Mouse (Mus musculus): Measurements from ENCODE around the gene Fbxo2. TPM values are rescaled to one million over a fixed set of nuclear protein-coding genes. Genes with fewer than 3 reads are reported as not detected.

The Fbxo2 gene
- polyA plus RNA-seq, 1 experiment = 0.85 TPM

- H3K27me3 ChIP-seq (ENCODE audit: control insufficient read depth, insufficient read depth, insufficient read length) = no peaks in the 10 kb centered on the region
- TF ChIP-seq POLR2A (IDR thresholded peaks at IDR 0.05; ENCODE audit: insufficient read length, low read depth) (no peak), POLR2AphosphoS2 (IDR thresholded peaks at IDR 0.05; ENCODE audit: insufficient read length, low read depth) (no peak), MYOG (IDR thresholded peaks at IDR 0.05; ENCODE audit: control insufficient read depth in 1 of 3, insufficient read depth in 1 of 3, insufficient read length in 2 of 3, low read depth in 2 of 3) (peak in 2 of 3 experiments; percentile 97 to 98), CEBPB (IDR thresholded peaks at IDR 0.05; ENCODE audit: insufficient read depth, poor library complexity, severe bottlenecking) (no peak), MYOD1 (IDR thresholded peaks at IDR 0.05; ENCODE audit: control insufficient read depth in 1 of 3, insufficient read length in 2 of 3, low read depth in 2 of 3) (peak in 2 of 3 experiments; percentile 94 to 97), TCF3 (IDR thresholded peaks at IDR 0.05; ENCODE audit: insufficient read length, low read depth) (peak; percentile 91), E2F4 (IDR thresholded peaks at IDR 0.05; ENCODE audit: insufficient read depth) (no peak), REST (IDR thresholded peaks at IDR 0.05; ENCODE audit: insufficient read depth, insufficient read length) (no peak), MAX (IDR thresholded peaks at IDR 0.05; ENCODE audit: low read depth) (no peak), USF1 (IDR thresholded peaks at IDR 0.05; ENCODE audit: low read depth) (no peak), SRF (IDR thresholded peaks at IDR 0.05; ENCODE audit: control insufficient read depth, insufficient read length, low read depth) (no peak), TCF12 (IDR thresholded peaks at IDR 0.05; ENCODE audit: insufficient read depth, poor library complexity, severe bottlenecking) (peak; percentile 78)
- H3K4me2 ChIP-seq (ENCODE audit: low read depth) = peak overlapping the region; percentile 12
- H3K4me3 ChIP-seq = no peak overlapping the region
- no peaks in the 10 kb centered on the region for H3K79me2 ChIP-seq (ENCODE audit: control insufficient read depth, insufficient read depth)
- no peaks in the 10 kb centered on the region for H3K36me3 ChIP-seq (ENCODE audit: control insufficient read depth, insufficient read depth)
- no peak overlapping the region for H3ac ChIP-seq (ENCODE audit: control insufficient read depth, insufficient read length)
Observed at GRCm38 (mm10) chr4:148121982-148122693, 38.3 kb upstream of the Fbxo2 start.

DNA sequence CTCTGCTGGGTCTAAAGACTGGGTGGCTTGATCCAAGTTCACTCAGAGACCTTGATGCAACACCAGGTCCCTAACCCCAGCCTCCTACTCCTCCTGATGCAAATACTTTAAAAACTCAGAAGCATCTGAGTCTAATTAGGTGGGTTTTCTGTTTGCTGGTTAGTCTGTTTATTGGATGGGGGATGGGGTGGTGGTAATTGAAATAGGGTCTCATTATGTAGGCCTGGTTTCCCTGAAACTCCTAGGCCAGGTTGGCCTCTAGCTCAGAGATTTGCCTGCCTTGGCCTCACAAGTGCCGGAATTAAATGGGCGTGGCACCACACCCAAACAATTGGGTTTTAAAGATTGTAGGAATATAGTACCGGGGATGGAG lies 37.7 kb upstream of the Fbxo2 start:
- Histone ChIP-seq H3K79me2 (ENCODE audit: control insufficient read depth, insufficient read depth) (no peaks in the 10 kb centered on the region), H3K4me2 (ENCODE audit: low read depth) (peak overlapping the region; percentile 24), H3ac (ENCODE audit: control insufficient read depth, insufficient read length) (no peak overlapping the region), H3K27me3 (ENCODE audit: control insufficient read depth, insufficient read depth, insufficient read length) (no peaks in the 10 kb centered on the region), H3K4me3 (no peak overlapping the region), H3K36me3 (ENCODE audit: control insufficient read depth, insufficient read depth) (no peaks in the 10 kb centered on the region)
- no peak for TF ChIP-seq REST (IDR thresholded peaks at IDR 0.05; ENCODE audit: insufficient read depth, insufficient read length)
- TF ChIP-seq MYOD1 (IDR thresholded peaks at IDR 0.05; ENCODE audit: control insufficient read depth in 1 of 3, insufficient read length in 2 of 3, low read depth in 2 of 3) = no peak
- TF ChIP-seq MYOG (IDR thresholded peaks at IDR 0.05; ENCODE audit: control insufficient read depth in 1 of 3, insufficient read depth in 1 of 3, insufficient read length in 2 of 3, low read depth in 2 of 3) = no peak
- TF ChIP-seq SRF (IDR thresholded peaks at IDR 0.05; ENCODE audit: control insufficient read depth, insufficient read length, low read depth) = no peak
- no peak for TF ChIP-seq POLR2AphosphoS2 (IDR thresholded peaks at IDR 0.05; ENCODE audit: insufficient read length, low read depth)

- H3K4me2 ChIP-seq (ENCODE audit: low read depth) = no peak overlapping the region
- TF ChIP-seq USF1 (IDR thresholded peaks at IDR 0.05; ENCODE audit: low read depth) (no peak), POLR2A (IDR thresholded peaks at IDR 0.05; ENCODE audit: insufficient read length, low read depth) (no peak), E2F4 (IDR thresholded peaks at IDR 0.05; ENCODE audit: insufficient read depth) (no peak), REST (IDR thresholded peaks at IDR 0.05; ENCODE audit: insufficient read depth, insufficient read length) (no peak), MYOD1 (IDR thresholded peaks at IDR 0.05; ENCODE audit: control insufficient read depth in 1 of 3, insufficient read length in 2 of 3, low read depth in 2 of 3) (no peak), TCF12 (IDR thresholded peaks at IDR 0.05; ENCODE audit: insufficient read depth, poor library complexity, severe bottlenecking) (no peak), MYOG (IDR thresholded peaks at IDR 0.05; ENCODE audit: control insufficient read depth in 1 of 3, insufficient read depth in 1 of 3, insufficient read length in 2 of 3, low read depth in 2 of 3) (no peak), CEBPB (IDR thresholded peaks at IDR 0.05; ENCODE audit: insufficient read depth, poor library complexity, severe bottlenecking) (no peak), POLR2AphosphoS2 (IDR thresholded peaks at IDR 0.05; ENCODE audit: insufficient read length, low read depth) (no peak), MAX (IDR thresholded peaks at IDR 0.05; ENCODE audit: low read depth) (no peak), SRF (IDR thresholded peaks at IDR 0.05; ENCODE audit: control insufficient read depth, insufficient read length, low read depth) (no peak), TCF3 (IDR thresholded peaks at IDR 0.05; ENCODE audit: insufficient read length, low read depth) (no peak)
- H3K4me3 ChIP-seq = no peak overlapping the region
- no peaks in the 10 kb centered on the region for H3K36me3 ChIP-seq (ENCODE audit: control insufficient read depth, insufficient read depth)
- H3ac ChIP-seq (ENCODE audit: control insufficient read depth, insufficient read length) = no peak overlapping the region
- no peaks in the 10 kb centered on the region for H3K79me2 ChIP-seq (ENCODE audit: control insufficient read depth, insufficient read depth)
- peaks cover 29% of the 10 kb centered on the region for H3K27me3 ChIP-seq (ENCODE audit: control insufficient read depth, insufficient read depth, insufficient read length)
Observed at GRCm38 (mm10) chr4:148128241-148128640, 32.2 kb upstream of the Fbxo2 start.

DNA sequence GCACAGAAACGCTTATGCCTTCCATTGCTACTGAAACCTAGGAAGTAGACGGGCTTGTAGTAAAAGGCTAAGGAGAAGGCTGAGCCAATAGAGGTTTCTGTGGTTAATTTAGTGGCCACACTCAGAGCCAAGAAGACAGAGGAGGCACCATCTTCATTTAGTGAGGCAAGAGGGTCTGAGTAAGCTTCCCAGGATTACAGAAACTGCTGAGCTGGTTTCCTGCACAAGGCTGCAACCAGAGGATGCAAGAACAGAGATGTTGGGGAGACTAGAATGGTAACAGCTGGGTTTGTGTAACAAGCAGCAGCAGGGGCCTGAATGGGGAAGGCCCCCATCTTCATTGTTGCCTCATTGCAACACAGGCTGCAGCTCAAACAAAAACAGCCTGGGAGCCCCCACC lies 31.7 kb upstream of the Fbxo2 start:
- H3K79me2 ChIP-seq (ENCODE audit: control insufficient read depth, insufficient read depth) = no peaks in the 10 kb centered on the region
- no peak overlapping the region for H3K4me3 ChIP-seq
- H3ac ChIP-seq (ENCODE audit: control insufficient read depth, insufficient read length) = no peak overlapping the region
- TF ChIP-seq CEBPB (IDR thresholded peaks at IDR 0.05; ENCODE audit: insufficient read depth, poor library complexity, severe bottlenecking) (no peak), TCF3 (IDR thresholded peaks at IDR 0.05; ENCODE audit: insufficient read length, low read depth) (no peak), E2F4 (IDR thresholded peaks at IDR 0.05; ENCODE audit: insufficient read depth) (no peak), SRF (IDR thresholded peaks at IDR 0.05; ENCODE audit: control insufficient read depth, insufficient read length, low read depth) (no peak), MAX (IDR thresholded peaks at IDR 0.05; ENCODE audit: low read depth) (no peak), POLR2AphosphoS2 (IDR thresholded peaks at IDR 0.05; ENCODE audit: insufficient read length, low read depth) (no peak), REST (IDR thresholded peaks at IDR 0.05; ENCODE audit: insufficient read depth, insufficient read length) (no peak), TCF12 (IDR thresholded peaks at IDR 0.05; ENCODE audit: insufficient read depth, poor library complexity, severe bottlenecking) (no peak), USF1 (IDR thresholded peaks at IDR 0.05; ENCODE audit: low read depth) (no peak), POLR2A (IDR thresholded peaks at IDR 0.05; ENCODE audit: insufficient read length, low read depth) (no peak), MYOD1 (IDR thresholded peaks at IDR 0.05; ENCODE audit: control insufficient read depth in 1 of 3, insufficient read length in 2 of 3, low read depth in 2 of 3) (no peak), MYOG (IDR thresholded peaks at IDR 0.05; ENCODE audit: control insufficient read depth in 1 of 3, insufficient read depth in 1 of 3, insufficient read length in 2 of 3, low read depth in 2 of 3) (no peak)
- H3K36me3 ChIP-seq (ENCODE audit: control insufficient read depth, insufficient read depth) = no peaks in the 10 kb centered on the region
- H3K27me3 ChIP-seq (ENCODE audit: control insufficient read depth, insufficient read depth, insufficient read length) = peaks cover 29% of the 10 kb centered on the region
- no peak overlapping the region for H3K4me2 ChIP-seq (ENCODE audit: low read depth)
